Mouse (Mus musculus) liver, embryonic 12.5 days (tissue): ENCODE measurements around the gene Gm17783. TPM values are rescaled to one million over a fixed set of nuclear protein-coding genes. Genes with fewer than 3 reads are reported as not detected.
A peak's percentile ranks its signal among the peaks of the same experiment; 100 is the strongest.
"Not testable (repeated sequence)": the region's sequence is repeated elsewhere in the genome, so short reads cannot be mapped to it uniquely, and the experiment has no call there.

ENCODE experiments used
- ATAC-seq: fragments of 200-750 bp; cut with Nextera tagmentation; 2 replicates; pipeline ENCODE4 v1.8.0; 2017; ENCODE audit warnings: moderate number of reproducible peaks, mild to moderate bottlenecking, moderate library complexity
- H3K27ac ChIP-seq: fragments of 300-500 bp; sonication (generic); 2 replicates; pipeline ENCODE4 v1.5.1; 2016; ENCODE audit warnings: mild to moderate bottlenecking
- H3K27me3 ChIP-seq: fragments of 300-500 bp; sonication (generic); replicated peaks from 2 replicates; pipeline ENCODE4 v1.6.1; 2016; ENCODE audit warnings: mild to moderate bottlenecking, moderate library complexity
- H3K36me3 ChIP-seq: fragments of 300-500 bp; sonication (generic); 2 replicates; pipeline ENCODE4 v1.6.1; 2016; ENCODE audit warnings: mild to moderate bottlenecking, moderate library complexity
- H3K4me1 ChIP-seq: fragments of 300-500 bp; sonication (generic); 2 replicates; pipeline ENCODE4 v1.6.1; 2016
- H3K4me2 ChIP-seq: fragments of 300-500 bp; sonication (generic); 2 replicates; pipeline ENCODE4 v1.6.1; 2016; ENCODE audit warnings: mild to moderate bottlenecking, moderate library complexity
- H3K4me3 ChIP-seq: fragments of 300-500 bp; sonication (generic); 2 replicates; pipeline ENCODE4 v1.5.1; 2016; ENCODE audit warnings: mild to moderate bottlenecking, moderate library complexity
- H3K9ac ChIP-seq: fragments of 300-500 bp; sonication (generic); 2 replicates; pipeline ENCODE4 v1.6.1; 2016; ENCODE audit warnings: mild to moderate bottlenecking, moderate library complexity
- H3K9me3 ChIP-seq: fragments of 300-500 bp; sonication (generic); replicated peaks from 2 replicates; pipeline ENCODE4 v1.6.1; 2016; ENCODE audit warnings: mild to moderate bottlenecking, moderate library complexity
- WGBS: fragments of 180-500 bp; shearing (Covaris S2); methylation state at CpG from one replicate; pipeline ENCODE4 v1.1.7; 2016; ENCODE audit not compliant: insufficient replicate concordance; 5-methylcytosine and 5-hydroxymethylcytosine counted together
- polyA plus RNA-seq: library from polyadenylated mRNA; unstranded; fragments of >200 nt; fragmentation: Nextera tagmentation; extraction: Ambion mirVana; gene quantifications from 2 replicates; pipeline ENCODE4 v1.2.1, GENCODE M21; 2016

The Gm17783 gene
- not detected in 2 replicates for polyA plus RNA-seq

DNA sequence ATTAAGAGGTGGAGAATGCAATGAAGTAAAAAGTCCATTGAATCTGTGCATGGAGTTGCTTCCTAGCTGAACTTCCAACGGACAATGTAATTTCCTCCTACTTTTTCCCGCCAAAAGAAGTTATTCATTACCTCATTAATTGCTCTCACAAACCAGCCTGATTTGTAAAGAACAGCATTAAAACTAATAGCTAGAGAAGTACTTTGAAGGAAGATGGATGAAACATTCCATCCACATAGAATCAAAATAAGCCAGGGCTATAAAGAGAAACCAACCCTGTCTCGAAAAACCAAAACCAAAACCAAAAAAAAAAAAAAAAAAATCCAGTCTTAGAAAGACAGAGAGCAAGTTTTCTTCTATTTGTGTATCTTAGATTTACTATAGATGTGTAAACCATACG is at the start of gene Gm17783:
TSS of gene Gm17783 (minus strand) at position 101 of the 400 bp plus-strand sequence.
- Histone ChIP-seq H3K27ac (no peak within 1 kb of the TSS), H3K4me3 (no peak within 1 kb of the TSS), H3K36me3 (no peaks in the 10 kb centered on the region), H3K4me2 (no peak within 1 kb of the TSS), H3K9me3 (no peaks in the 10 kb centered on the region), H3K4me1 (no peaks in the 10 kb centered on the region), H3K9ac (no peak within 1 kb of the TSS), H3K27me3 (no peaks in the 10 kb centered on the region)
- 72% methylated on average over 4 of the region's 4 CpGs for WGBS
- no peak for ATAC-seq

DNA sequence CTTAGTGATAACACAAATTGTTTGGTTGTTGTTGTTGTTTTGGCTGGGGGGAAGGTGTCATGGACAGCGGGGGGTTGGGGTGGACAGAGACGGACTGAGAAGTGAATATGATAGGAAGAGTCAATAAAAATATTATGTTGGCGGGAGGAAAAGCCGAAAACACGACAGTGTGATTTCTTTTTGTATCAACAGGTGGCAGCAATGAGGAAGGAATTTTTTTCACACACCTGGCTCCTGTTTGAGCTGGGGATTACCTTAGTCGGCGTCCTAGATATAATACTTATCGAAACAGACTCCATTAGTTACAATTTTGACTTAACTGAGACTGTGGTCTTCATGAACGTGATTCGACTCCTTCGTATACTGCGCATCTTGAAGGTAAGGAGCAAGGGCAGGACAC is 48.0 kb upstream of the Gm17783 start:
- Histone ChIP-seq H3K27me3 (no peaks in the 10 kb centered on the region), H3K36me3 (no peaks in the 10 kb centered on the region), H3K9me3 (no peaks in the 10 kb centered on the region), H3K4me3 (no peak overlapping the region), H3K4me2 (no peak overlapping the region), H3K27ac (no peak overlapping the region), H3K9ac (no peak overlapping the region), H3K4me1 (peaks cover 8% of the 10 kb centered on the region)
- no peak for ATAC-seq
- WGBS: 51% methylated on average over 12 of the region's 12 CpGs

DNA sequence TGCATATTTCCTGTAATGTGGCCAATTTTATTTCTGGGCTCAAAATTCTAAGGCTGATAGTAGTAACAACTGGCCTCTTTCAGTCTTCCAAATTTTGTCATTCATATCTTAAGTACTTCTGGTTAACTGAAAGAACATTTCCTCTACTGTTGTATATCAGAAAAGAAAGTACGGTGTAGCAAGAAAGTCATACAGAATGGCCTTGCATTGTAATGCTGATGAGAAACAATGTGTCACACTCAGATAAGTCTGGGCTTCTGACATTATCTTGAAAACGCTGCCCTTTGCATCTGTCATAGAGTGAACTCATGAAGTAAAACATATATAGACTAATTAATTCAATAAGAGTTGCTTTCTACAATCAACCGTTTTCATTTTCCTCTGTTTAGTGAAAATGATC is 40.5 kb upstream of the Gm17783 start:
- peak; percentile 95 for ATAC-seq
- 18% methylated on average over 3 of the region's 3 CpGs for WGBS
- Histone ChIP-seq H3K9ac (no peak overlapping the region), H3K4me2 (peak overlapping the region; percentile 12; the same call in 1 of the 2 replicates), H3K36me3 (no peaks in the 10 kb centered on the region), H3K4me1 (peaks cover 16% of the 10 kb centered on the region), H3K4me3 (no peak overlapping the region), H3K9me3 (no peaks in the 10 kb centered on the region), H3K27ac (peak overlapping the region; percentile 78), H3K27me3 (no peaks in the 10 kb centered on the region)

DNA sequence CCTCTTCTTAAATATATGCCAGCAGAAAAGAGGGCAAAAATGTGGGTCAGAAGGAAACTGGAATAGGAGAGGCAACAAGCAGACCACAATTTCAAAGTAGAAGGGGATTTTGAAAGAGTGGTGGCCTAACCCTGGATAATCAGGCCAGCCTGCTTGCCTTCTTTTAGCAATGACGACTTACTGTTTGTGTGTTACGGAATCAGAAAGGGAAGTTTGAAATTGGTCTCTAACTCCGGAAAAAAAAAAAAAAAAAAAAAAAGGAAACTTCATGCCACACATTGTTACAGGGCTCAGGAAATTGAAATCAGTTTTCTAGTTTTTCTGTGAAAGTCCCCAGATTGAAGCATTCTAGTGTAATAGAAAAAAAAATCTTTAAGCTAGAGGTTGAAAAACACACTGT is 29.9 kb upstream of the Gm17783 start:
- 30% methylated on average over 3 of the region's 3 CpGs for WGBS
- no peak for ATAC-seq

DNA sequence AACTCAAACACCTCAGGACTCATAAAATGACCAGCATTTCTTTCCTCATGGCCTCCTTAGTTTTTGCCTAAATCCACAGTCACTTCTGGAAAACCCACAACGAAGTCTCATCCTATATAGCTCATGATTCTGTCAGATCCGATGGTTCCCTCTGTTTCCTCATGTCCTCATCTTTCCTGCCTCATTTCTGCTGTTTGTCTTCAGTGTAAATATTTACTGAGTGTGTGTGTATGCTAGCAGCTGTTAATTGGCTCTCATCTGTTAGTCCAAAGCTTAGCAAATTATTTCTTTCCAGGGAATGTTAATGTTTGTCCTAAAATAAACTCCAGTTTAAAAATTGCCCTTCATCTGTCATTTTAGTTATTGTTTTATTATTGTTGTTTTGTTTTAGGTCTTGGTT is 19.7 kb upstream of the Gm17783 start:
- H3K27ac ChIP-seq: no peak overlapping the region
- H3K4me2 ChIP-seq: no peak overlapping the region
- ATAC-seq: no peak
- WGBS: 64% methylated on average over 2 of the region's 2 CpGs
- H3K4me3 ChIP-seq: no peak overlapping the region
- H3K27me3 ChIP-seq: no peaks in the 10 kb centered on the region
- no peaks in the 10 kb centered on the region for H3K9me3 ChIP-seq
- no peaks in the 10 kb centered on the region for H3K4me1 ChIP-seq
- H3K36me3 ChIP-seq: no peaks in the 10 kb centered on the region
- no peak overlapping the region for H3K9ac ChIP-seq

More for the DNA sequence above, 29.9 kb upstream of the Gm17783 start:
- H3K4me1 ChIP-seq: no peaks in the 10 kb centered on the region
- no peaks in the 10 kb centered on the region for H3K9me3 ChIP-seq
- no peak overlapping the region for H3K4me2 ChIP-seq
- no peaks in the 10 kb centered on the region for H3K27me3 ChIP-seq
- H3K27ac ChIP-seq: no peak overlapping the region
- H3K36me3 ChIP-seq: no peaks in the 10 kb centered on the region
- no peak overlapping the region for H3K9ac ChIP-seq
- H3K4me3 ChIP-seq: no peak overlapping the region

DNA sequence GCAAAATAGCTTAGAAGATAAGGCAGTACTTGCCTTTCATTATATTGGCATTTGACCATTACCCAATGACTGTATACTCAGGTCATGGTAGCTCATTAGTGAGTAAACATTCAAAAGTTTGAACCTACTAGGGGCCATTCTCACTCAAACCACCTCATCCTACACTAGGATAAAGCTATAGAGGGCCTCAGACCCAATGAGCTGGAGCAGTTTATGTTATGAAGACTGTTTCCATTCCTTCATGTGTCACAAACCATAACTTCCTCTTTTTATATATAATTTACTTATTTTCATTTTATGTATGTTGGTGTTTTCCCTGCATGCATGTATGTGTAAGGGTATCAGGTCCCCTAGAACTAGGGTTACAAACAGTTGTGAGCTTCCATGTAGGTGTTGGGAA is 16.1 kb upstream of the Gm17783 start:
- no peaks in the 10 kb centered on the region for H3K27me3 ChIP-seq
- no peaks in the 10 kb centered on the region for H3K36me3 ChIP-seq
- no peak overlapping the region for H3K27ac ChIP-seq
- no peak overlapping the region for H3K4me3 ChIP-seq
- no peaks in the 10 kb centered on the region for H3K4me1 ChIP-seq
- no peak for ATAC-seq
- H3K9me3 ChIP-seq: no peaks in the 10 kb centered on the region
- no peak overlapping the region for H3K9ac ChIP-seq
- H3K4me2 ChIP-seq: no peak overlapping the region

DNA sequence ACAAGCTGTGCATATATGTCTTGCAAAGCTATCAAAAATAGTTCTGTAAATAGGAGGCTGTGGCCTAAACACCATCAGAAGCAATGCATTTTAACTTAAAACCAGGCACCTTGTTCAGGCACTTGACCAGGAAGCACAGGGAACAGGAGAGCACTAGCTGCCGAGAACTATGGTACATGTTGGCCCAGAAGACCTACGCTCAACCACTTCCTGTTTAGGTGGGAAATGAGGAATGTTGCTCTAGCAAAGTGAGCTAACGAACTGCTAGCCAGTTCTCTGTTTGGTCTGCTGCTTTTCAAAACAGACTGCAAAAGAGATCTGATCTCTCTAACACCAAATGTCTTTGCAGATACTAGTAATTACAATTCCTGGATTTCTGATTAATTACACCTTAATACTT is 12.5 kb upstream of the Gm17783 start:
- ATAC-seq: no peak
- Histone ChIP-seq H3K9ac (no peak overlapping the region), H3K4me3 (no peak overlapping the region), H3K27me3 (no peaks in the 10 kb centered on the region), H3K4me1 (peaks cover 3% of the 10 kb centered on the region; the same call in 1 of the 2 replicates), H3K27ac (no peak overlapping the region), H3K9me3 (no peaks in the 10 kb centered on the region), H3K36me3 (no peaks in the 10 kb centered on the region), H3K4me2 (no peak overlapping the region)
- WGBS: 39% methylated on average over 3 of the region's 3 CpGs

DNA sequence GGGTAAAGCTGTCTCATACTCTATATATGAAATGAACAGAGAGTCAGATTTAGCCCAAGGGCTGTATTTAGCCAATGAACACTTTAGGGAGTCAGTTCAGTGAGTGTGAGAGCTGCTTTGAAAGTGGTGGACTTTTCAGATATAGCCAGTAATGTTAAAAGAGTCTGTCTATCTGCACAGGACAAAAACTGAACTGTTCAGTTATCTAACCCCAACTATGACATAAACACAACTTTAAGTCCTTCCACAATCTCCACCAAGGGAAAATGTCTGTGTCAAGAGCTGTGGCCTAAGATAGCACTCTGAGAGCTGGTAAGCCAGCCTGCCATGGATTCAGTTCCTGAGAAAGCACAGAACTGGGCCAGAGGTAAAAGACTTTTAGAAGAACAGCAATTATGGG is 10.3 kb upstream of the Gm17783 start:
- Histone ChIP-seq H3K4me1 (peaks cover 3% of the 10 kb centered on the region; the same call in 1 of the 2 replicates), H3K36me3 (no peaks in the 10 kb centered on the region), H3K27ac (no peak overlapping the region), H3K4me2 (no peak overlapping the region), H3K9me3 (no peaks in the 10 kb centered on the region), H3K27me3 (no peaks in the 10 kb centered on the region), H3K4me3 (no peak overlapping the region), H3K9ac (no peak overlapping the region)
- peak; percentile 70 for ATAC-seq

DNA sequence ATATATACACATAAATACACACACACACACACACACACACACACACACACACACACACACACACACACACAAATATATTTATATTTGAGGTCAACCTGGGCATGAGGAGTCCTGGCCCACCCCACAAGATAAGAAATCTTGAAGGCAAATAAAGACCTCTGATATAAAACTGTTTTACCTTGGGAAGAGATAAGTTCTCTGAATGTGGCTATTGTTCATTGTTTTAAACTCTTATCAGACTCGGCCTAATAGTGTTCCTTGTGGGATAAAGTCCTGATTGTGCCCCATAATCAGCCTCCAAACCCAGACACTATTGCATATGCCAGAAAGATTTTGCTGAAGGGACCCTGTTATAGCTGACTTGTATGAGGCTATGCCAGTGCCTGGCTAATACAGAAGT is 6.5 kb upstream of the Gm17783 start:
- not testable (repeated sequence) for H3K27me3 ChIP-seq, H3K4me1 ChIP-seq, H3K36me3 ChIP-seq, ATAC-seq, H3K27ac ChIP-seq, H3K4me2 ChIP-seq, H3K9ac ChIP-seq, H3K4me3 ChIP-seq, H3K9me3 ChIP-seq
- WGBS: 36% methylated on average over 1 of the region's 1 CpGs

DNA sequence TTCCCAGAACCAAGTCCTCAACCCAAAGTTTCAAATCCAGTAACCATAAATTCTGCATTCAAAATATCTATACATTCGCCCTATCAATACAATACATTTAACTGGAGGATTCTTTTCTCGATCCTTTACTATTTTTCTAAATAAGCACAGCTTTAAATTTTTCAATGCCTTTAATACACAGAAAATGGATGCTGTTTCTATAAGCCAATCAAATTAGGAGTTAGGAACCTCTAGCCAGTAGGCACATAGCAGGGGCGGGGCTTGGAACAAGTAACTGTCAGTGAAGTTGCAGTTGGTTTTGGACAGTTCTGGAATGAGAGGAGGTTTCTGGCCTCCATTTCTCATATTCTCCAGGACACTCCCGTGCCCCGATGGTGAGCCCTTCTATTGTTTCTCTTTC is 3.2 kb upstream of the Gm17783 start, which contains the start of gene Slc9c1:
TSS of gene Slc9c1 (plus strand) at position 301 of the 400 bp plus-strand sequence.
- H3K9ac ChIP-seq: no peak within 1 kb of the TSS
- WGBS: 80% methylated on average over 5 of the region's 5 CpGs
- no peak within 1 kb of the TSS for H3K4me2 ChIP-seq
- H3K9me3 ChIP-seq: no peaks in the 10 kb centered on the region
- H3K27me3 ChIP-seq: no peaks in the 10 kb centered on the region
- H3K4me1 ChIP-seq: no peaks in the 10 kb centered on the region
- H3K27ac ChIP-seq: no peak within 1 kb of the TSS
- no peak within 1 kb of the TSS for H3K4me3 ChIP-seq
- no peak for ATAC-seq
- no peaks in the 10 kb centered on the region for H3K36me3 ChIP-seq

DNA sequence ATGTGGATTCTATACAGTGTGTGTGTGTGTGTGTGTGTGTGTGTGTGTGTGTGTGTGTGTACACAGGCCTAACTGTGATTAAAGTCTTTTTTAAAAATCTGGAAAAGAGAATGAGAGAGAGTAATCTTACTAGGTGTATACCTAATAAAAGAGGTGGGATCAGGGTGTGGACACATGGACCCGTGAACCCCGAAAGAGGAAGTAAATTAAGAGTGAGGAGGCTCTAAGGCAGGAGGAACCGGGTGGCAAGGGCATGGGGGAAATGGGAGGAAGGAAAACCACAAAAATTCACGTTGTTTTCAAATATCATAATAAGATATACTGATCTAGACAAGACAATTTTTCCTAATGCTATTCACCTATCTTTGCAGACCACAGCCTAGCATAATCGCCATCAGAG is 6.3 kb downstream of the Gm17783 start:
- Histone ChIP-seq H3K27ac (no peak overlapping the region), H3K27me3 (no peaks in the 10 kb centered on the region), H3K4me2 (no peak overlapping the region), H3K4me3 (no peak overlapping the region), H3K4me1 (no peaks in the 10 kb centered on the region), H3K9me3 (no peaks in the 10 kb centered on the region), H3K9ac (no peak overlapping the region), H3K36me3 (no peaks in the 10 kb centered on the region)
- ATAC-seq: no peak
- 29% methylated on average over 5 of the region's 5 CpGs for WGBS

DNA sequence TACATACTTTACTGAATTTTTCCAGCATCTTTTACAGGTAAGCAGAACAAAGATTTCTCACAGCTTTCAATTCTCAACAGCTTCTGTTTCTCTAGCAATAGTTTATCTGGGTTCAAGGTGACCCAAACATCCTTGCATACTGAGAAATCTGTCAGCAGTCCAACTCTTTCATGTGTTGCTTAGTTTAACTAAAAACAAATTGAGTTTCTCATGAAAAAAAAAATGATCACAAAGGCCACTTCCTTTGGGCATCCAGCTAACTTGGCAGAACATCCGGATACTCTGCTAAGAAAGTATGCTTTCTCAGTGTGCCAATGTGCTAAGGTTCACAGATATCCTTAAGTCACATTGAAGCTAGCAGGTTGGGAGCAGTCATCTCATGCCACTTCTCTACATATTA is 36.5 kb downstream of the Gm17783 start:
- ATAC-seq: no peak
- H3K4me1 ChIP-seq: no peaks in the 10 kb centered on the region
- no peak overlapping the region for H3K9ac ChIP-seq
- WGBS: 76% methylated on average over 1 of the region's 1 CpGs
- no peaks in the 10 kb centered on the region for H3K27me3 ChIP-seq
- no peak overlapping the region for H3K4me2 ChIP-seq
- H3K27ac ChIP-seq: no peak overlapping the region
- H3K9me3 ChIP-seq: no peaks in the 10 kb centered on the region
- no peaks in the 10 kb centered on the region for H3K36me3 ChIP-seq
- H3K4me3 ChIP-seq: no peak overlapping the region

DNA sequence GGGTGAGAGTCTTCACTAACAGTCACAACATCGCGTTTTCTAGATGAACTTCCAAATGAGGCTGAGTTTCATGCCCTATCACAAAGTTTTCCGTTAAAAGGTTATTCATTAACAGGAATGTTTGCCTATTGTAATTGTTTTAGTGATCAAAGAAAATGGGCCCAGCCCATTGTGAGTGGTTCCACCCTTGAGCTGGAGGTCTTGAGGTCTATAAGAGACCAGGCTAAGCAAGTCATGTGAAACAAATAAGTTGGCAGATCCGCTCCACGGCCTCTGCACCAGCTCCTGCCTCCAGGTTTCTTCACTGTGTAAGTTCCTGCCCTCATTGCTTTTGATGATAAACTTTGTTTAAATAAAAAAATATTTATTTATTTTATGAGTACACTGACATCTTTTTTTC is 38.9 kb downstream of the Gm17783 start, which contains the start of gene Gm609:
TSS of gene Gm609 (minus strand) at position 43 of the 400 bp plus-strand sequence.
- Histone ChIP-seq H3K4me1 (no peaks in the 10 kb centered on the region), H3K27ac (no peak within 1 kb of the TSS), H3K36me3 (no peaks in the 10 kb centered on the region), H3K4me2 (no peak within 1 kb of the TSS), H3K4me3 (no peak within 1 kb of the TSS), H3K9ac (no peak within 1 kb of the TSS), H3K9me3 (no peaks in the 10 kb centered on the region), H3K27me3 (no peaks in the 10 kb centered on the region)
- ATAC-seq: no peak
- WGBS: 72% methylated on average over 5 of the region's 5 CpGs
